Comparison of ENCODE assay signal across 11 mouse cellular contexts in the genomic region with DNA sequence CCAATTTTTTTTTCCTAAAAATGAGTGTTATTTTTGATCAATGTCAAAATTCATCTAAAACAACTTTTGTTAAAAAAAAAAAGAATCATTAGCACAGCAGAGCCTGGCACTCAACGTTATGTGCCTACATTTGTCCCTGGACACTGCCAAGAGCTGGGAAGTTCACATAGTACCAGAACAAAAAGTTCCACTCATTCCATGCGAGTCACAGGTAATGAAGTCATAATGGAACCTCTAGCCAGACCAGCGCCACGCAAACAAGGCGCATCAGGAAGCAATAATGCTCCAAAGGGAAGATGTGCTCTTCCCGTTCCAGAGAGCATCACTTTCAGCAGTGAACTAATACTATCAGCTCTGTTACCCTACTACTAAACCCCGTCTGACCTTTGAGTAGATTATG.
"Had no signal": no experiment of that assay in that cellular context is flagged by ENCODE, and none has a peak within 500 bp of the region (broad histone marks: within the 10 kb centered on the region; RNA-seq: fewer than 3 reads in every experiment).

No protein-coding gene starts in this region.

- H3K27ac ChIP-seq: kidney, embryonic 15.5 days; limb, embryonic 15.5 days; liver, embryonic 12.5 days; lung, embryonic 15.5 days; midbrain, embryonic 12.5 days had no signal

- H3K9me3 ChIP-seq: kidney, embryonic 15.5 days; limb, embryonic 15.5 days; liver, embryonic 12.5 days; lung, embryonic 15.5 days; midbrain, embryonic 12.5 days had no signal

- DNase-seq: layer of hippocampus, adult 9-11 months; layer of hippocampus, postnatal 36 days; right cerebral cortex, postnatal 14 days; thymus, postnatal 36 days had no signal

- H3K4me3 ChIP-seq: kidney, embryonic 15.5 days; limb, embryonic 15.5 days; liver, embryonic 12.5 days; lung, embryonic 15.5 days; midbrain, embryonic 12.5 days had no signal

- H3K4me1 ChIP-seq: kidney, embryonic 15.5 days; limb, embryonic 15.5 days; liver, embryonic 12.5 days; midbrain, embryonic 12.5 days had no signal

- ATAC-seq: intestine, embryonic 16.5 days; liver, embryonic 12.5 days; midbrain, embryonic 16.5 days had no signal

- H3K9ac ChIP-seq: kidney, embryonic 15.5 days; limb, embryonic 15.5 days; liver, embryonic 12.5 days; lung, embryonic 15.5 days; midbrain, embryonic 12.5 days had no signal

- H3K27me3 ChIP-seq: kidney, embryonic 15.5 days; liver, embryonic 12.5 days had no signal

- H3K36me3 ChIP-seq: kidney, embryonic 15.5 days; limb, embryonic 15.5 days; liver, embryonic 12.5 days; lung, embryonic 15.5 days; midbrain, embryonic 12.5 days had no signal

- H3K4me2 ChIP-seq: kidney, embryonic 15.5 days; limb, embryonic 15.5 days; liver, embryonic 12.5 days; lung, embryonic 15.5 days; midbrain, embryonic 12.5 days had no signal
